Comparison of ENCODE assay signal across 8 mouse cellular contexts in the genomic region with DNA sequence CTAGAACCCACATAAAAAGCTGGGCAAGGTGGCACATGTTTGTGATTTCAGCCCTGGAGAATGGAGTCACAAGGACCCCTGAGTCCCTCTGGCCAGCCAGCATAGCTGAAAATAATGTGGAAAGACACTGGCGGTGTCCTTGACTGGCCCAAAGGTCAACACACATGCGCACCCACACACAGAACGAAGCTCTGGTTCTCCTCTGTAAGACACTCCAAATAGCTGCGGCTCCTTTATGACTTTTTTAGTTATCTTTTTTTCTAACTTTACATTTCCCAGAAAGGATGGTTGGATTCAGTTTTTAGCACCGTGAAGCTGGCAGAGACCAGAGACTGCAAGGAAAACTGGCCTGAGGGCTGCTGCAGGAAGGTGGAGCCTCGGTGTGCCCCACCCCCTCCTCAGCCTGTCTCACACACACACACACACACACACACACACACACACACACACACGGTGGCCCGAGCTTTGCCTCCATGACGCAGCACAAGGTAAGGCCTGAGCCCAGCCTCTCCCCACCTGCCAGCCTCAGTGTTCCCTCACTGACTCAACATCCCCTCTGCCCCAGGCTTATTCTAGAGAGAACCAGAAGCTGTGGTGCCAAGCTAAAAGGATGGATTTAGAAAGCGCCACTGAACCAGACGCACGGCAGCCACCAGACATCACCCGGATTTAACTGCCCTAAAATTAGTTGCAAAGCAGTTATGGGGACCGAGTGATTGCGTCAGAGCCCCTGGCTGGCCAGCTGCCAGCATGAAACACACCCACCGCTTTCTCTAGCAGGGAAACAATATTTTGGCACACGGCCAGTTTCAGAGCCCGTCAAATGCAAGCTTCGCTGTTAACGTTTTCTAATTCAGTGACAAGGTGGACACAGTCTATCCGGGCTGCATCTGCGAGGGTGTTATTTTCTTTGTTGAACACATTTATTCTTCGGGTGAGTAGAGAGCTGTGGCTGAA. TPM values are rescaled to one million over a fixed set of nuclear protein-coding genes. Genes with fewer than 3 reads are reported as not detected.
A peak's percentile ranks its signal among the peaks of the same experiment; 100 is the strongest.
DNase-seq lines count a peak whose midpoint lies in the region; ATAC-seq and TF ChIP-seq lines count a peak whose summit lies in the region.

No protein-coding gene starts in this region.

- DNase-seq in adipocyte (ENCODE audit: low spot score) = peak; percentile 79
- peak; percentile 89 to 94 for DNase-seq in left cerebral cortex, postnatal 25 days (ENCODE audit: low spot score in 2 of 2)
- peak; percentile 87 for DNase-seq in right cerebral cortex, postnatal 14 days
- DNase-seq in urinary bladder, postnatal 14 days (ENCODE audit: low spot score) = peak; percentile 85

- no peak overlapping the region for H3K9ac ChIP-seq in intestine, postnatal 0 days (ENCODE audit: low read depth, low read length)

- H3K27me3 ChIP-seq in intestine, postnatal 0 days (replicated peaks; ENCODE audit: control insufficient read depth, insufficient read depth, low read length) = no peaks in the 10 kb centered on the region

- H3K4me3 ChIP-seq in intestine, postnatal 0 days (ENCODE audit: low read depth, low read length) = no peak overlapping the region

- no peaks in the 10 kb centered on the region for H3K9me3 ChIP-seq in intestine, postnatal 0 days (ENCODE audit: control insufficient read depth)

- ATAC-seq in common myeloid progenitor, adult 5-6 weeks (replicated peaks; ENCODE audit: low read depth, poor library complexity, severe bottlenecking) = peak; percentile 53
- peak; percentile 43 for ATAC-seq in granulocyte monocyte progenitor cell, adult 5-6 weeks (replicated peaks; ENCODE audit: poor library complexity, severe bottlenecking)
- ATAC-seq in intestine, postnatal 0 days = peak; percentile 39
- ATAC-seq in megakaryocyte-erythroid progenitor cell, adult 5-6 weeks (replicated peaks; ENCODE audit: low FRiP score, low TSS enrichment, poor library complexity, severe bottlenecking) = peak; percentile 64

- peaks cover 42% of the 10 kb centered on the region for H3K4me1 ChIP-seq in intestine, postnatal 0 days (replicated peaks; ENCODE audit: control insufficient read depth, insufficient read depth, low read length)

- intact Hi-C loops in left cerebral cortex, postnatal 25 days (cut with DNase I) = loop anchor here (5.0 kb wide), 1 partner anchor 46 kb away; no protein-coding TSS in a partner anchor

- no peak for TF ChIP-seq CTCF in intestine, postnatal 0 days (IDR thresholded peaks at IDR 0.05; ENCODE audit: low read depth)

- peak overlapping the region; percentile 59 for H3K4me2 ChIP-seq in intestine, postnatal 0 days (replicated peaks; ENCODE audit: low read depth)

- 15% methylated on average over 23 of the region's 23 CpGs for WGBS in intestine, postnatal 0 days

- no peaks in the 10 kb centered on the region for H3K36me3 ChIP-seq in intestine, postnatal 0 days (ENCODE audit: control insufficient read depth, insufficient read depth)

- peak overlapping the region; percentile 82; the same call in 1 of the 2 replicates for H3K27ac ChIP-seq in intestine, postnatal 0 days (ENCODE audit: low read depth, low read length)

RNA-seq across cellular contexts. Expression of a gene that starts 11.2 kb away (rescaled TPM):
- 0.53 and 1.1 TPM in 2 replicates for total RNA-seq in common myeloid progenitor, adult 5-6 weeks (2017)
- total RNA-seq in granulocyte monocyte progenitor cell, adult 5-6 weeks (2014; fragmentation: Nextera tagmentation) = 1.0 and 1.4 TPM in 2 replicates
- total RNA-seq in granulocyte monocyte progenitor cell, adult 5-6 weeks (2017) = 1.9 and 2.4 TPM in 2 replicates
- 4.5 and 5.3 TPM in 2 replicates for polyA plus RNA-seq in intestine, postnatal 0 days (2015; fragmentation: Nextera tagmentation; extraction: Ambion mirVana)
- total RNA-seq in left cerebral cortex, postnatal 25 days (2021) = 10 to 100 TPM; 39.6 to 40.6 TPM
- 0.89 and 0.94 TPM in 2 replicates for total RNA-seq in megakaryocyte-erythroid progenitor cell, adult 5-6 weeks (2014; fragmentation: Nextera tagmentation)
- 0.42 and 1.1 TPM in 2 replicates for total RNA-seq in megakaryocyte-erythroid progenitor cell, adult 5-6 weeks (2017)

Comparison
In these comparisons a context has a peak if more than half of its experiments do, and no peak if none do; other contexts are left out.
1. RNA of a gene that starts 11.2 kb away (total RNA-seq): 39.6 to 40.6 TPM in left cerebral cortex, postnatal 25 days; 1.0 to 2.4 TPM in granulocyte monocyte progenitor cell, adult 5-6 weeks, 0.53 to 1.1 TPM in common myeloid progenitor, adult 5-6 weeks and 0.42 to 1.1 TPM in megakaryocyte-erythroid progenitor cell, adult 5-6 weeks; every median in the first group is over 10 times any median in the second.
2. Peak in every context shown above with its lines, with median percentiles within 50 percentile points of each other: DNase-seq and ATAC-seq.